Mouse (Mus musculus): ENCODE results near the gene Slc38a2.

- no peak for TF ChIP-seq GATA1 (IDR thresholded peaks at IDR 0.05; ENCODE audit: borderline replicate concordance, low read length)
- TF ChIP-seq FLI1 (IDR thresholded peaks at IDR 0.05; ENCODE audit: low read length), result no peak
Observed at GRCm38 (mm10) chr15:96707936-96708335, 8.4 kb upstream of the Slc38a2 start.
